Mouse (Mus musculus) stomach, postnatal 0 days (tissue): ENCODE data around the gene Pcnt. TPM values are rescaled to one million over a fixed set of nuclear protein-coding genes. Genes with fewer than 3 reads are reported as not detected.

Experiments used
- ATAC-seq: fragments of 200-750 bp; cut with Nextera tagmentation; 2 replicates; pipeline ENCODE4 v1.8.0; 2017; ENCODE audit not compliant: low FRiP score, low TSS enrichment
- DNase-seq: peaks from one replicate; pipeline ENCODE4 v3.0.0-alpha.2; 2016; ENCODE audit warnings: low spot score
- H3K27ac ChIP-seq: fragments of 300-500 bp; sonication (generic); replicated peaks from 2 replicates; pipeline ENCODE4 v1.5.1; 2014; ENCODE audit warnings: mild to moderate bottlenecking, control low read depth
- H3K27me3 ChIP-seq: fragments of 300-500 bp; sonication (generic); 2 replicates; pipeline ENCODE4 v1.6.1; 2014; ENCODE audit warnings: low read length; ENCODE audit not compliant: control insufficient read depth, insufficient read depth
- H3K36me3 ChIP-seq: fragments of 300-500 bp; sonication (generic); 2 replicates; pipeline ENCODE4 v1.6.1; 2014; ENCODE audit warnings: low read length, mixed read lengths; ENCODE audit not compliant: control insufficient read depth, insufficient read depth
- H3K4me1 ChIP-seq: fragments of 300-500 bp; sonication (generic); replicated peaks from 2 replicates; pipeline ENCODE4 v1.6.1; 2014; ENCODE audit warnings: antibody characterized with exemption; ENCODE audit not compliant: control insufficient read depth, insufficient read depth
- H3K4me2 ChIP-seq: fragments of 300-500 bp; sonication (generic); replicated peaks from 2 replicates; pipeline ENCODE4 v1.6.1; 2014; ENCODE audit warnings: low read depth, mild to moderate bottlenecking, control low read depth, moderate library complexity
- H3K4me3 ChIP-seq: fragments of 300-500 bp; sonication (generic); 2 replicates; pipeline ENCODE4 v1.5.1; 2014; ENCODE audit warnings: low read depth, low read length, control low read depth
- H3K9ac ChIP-seq: fragments of 300-500 bp; sonication (generic); 2 replicates; pipeline ENCODE4 v1.6.1; 2014; ENCODE audit warnings: mild to moderate bottlenecking, low read length, control low read depth, mixed read lengths
- H3K9me3 ChIP-seq: fragments of 300-500 bp; sonication (generic); 2 replicates; pipeline ENCODE4 v1.6.1; 2016; ENCODE audit warnings: low read length; ENCODE audit not compliant: control insufficient read depth
- CTCF ChIP-seq: IDR thresholded peaks from 2 replicates; pipeline ENCODE4 v1.5.1; 2016; ENCODE audit warnings: antibody characterized with exemption, low read depth, mild to moderate bottlenecking, moderate library complexity
- EP300 ChIP-seq: optimal IDR thresholded peaks from 2 replicates; pipeline ENCODE3; 2016; ENCODE audit warnings: antibody characterized with exemption
- WGBS: fragments of 180-500 bp; shearing (Covaris S2); extraction: QIAGEN DNeasy Blood & Tissue Kit; methylation state at CpG from one replicate; pipeline ENCODE4 v1.1.7; 2014; 5-methylcytosine and 5-hydroxymethylcytosine counted together
- polyA plus RNA-seq: library from polyadenylated mRNA; unstranded; fragments of >200 nt; fragmentation: Nextera tagmentation; extraction: Ambion mirVana; gene quantifications from 2 replicates; pipeline ENCODE4 v1.2.1, GENCODE M21; 2015

Gene Pcnt
- polyA plus RNA-seq, 1 experiment from 2014 or later, result 5.1 TPM

GRCm38 (mm10) chr10:76433925-76434324 lies 8.7 kb downstream of the Pcnt start:
- Histone ChIP-seq H3K36me3 (peaks cover 31% of the 10 kb centered on the region), H3K27ac (no peak overlapping the region), H3K27me3 (no peaks in the 10 kb centered on the region), H3K4me3 (no peak overlapping the region), H3K4me2 (no peak overlapping the region), H3K9me3 (no peaks in the 10 kb centered on the region), H3K9ac (no peak overlapping the region), H3K4me1 (no peaks in the 10 kb centered on the region)
- WGBS, result 92% methylated on average over 11 of the region's 11 CpGs
- DNase-seq (no peak), ATAC-seq (no peak)
- TF ChIP-seq CTCF, result no peak
- TF ChIP-seq EP300, result no peak

GRCm38 (mm10) chr10:76425674-76426073 lies 16.9 kb downstream of the Pcnt start:
- DNase-seq (no peak), ATAC-seq (no peak)
- Histone ChIP-seq H3K4me3 (no peak overlapping the region), H3K36me3 (peaks cover 45% of the 10 kb centered on the region), H3K27me3 (no peaks in the 10 kb centered on the region), H3K9ac (no peak overlapping the region), H3K4me2 (no peak overlapping the region), H3K4me1 (no peaks in the 10 kb centered on the region), H3K9me3 (no peaks in the 10 kb centered on the region), H3K27ac (no peak overlapping the region)
- no peak for TF ChIP-seq CTCF
- no peak for TF ChIP-seq EP300
- WGBS, result 91% methylated on average over 7 of the region's 7 CpGs

DNA sequence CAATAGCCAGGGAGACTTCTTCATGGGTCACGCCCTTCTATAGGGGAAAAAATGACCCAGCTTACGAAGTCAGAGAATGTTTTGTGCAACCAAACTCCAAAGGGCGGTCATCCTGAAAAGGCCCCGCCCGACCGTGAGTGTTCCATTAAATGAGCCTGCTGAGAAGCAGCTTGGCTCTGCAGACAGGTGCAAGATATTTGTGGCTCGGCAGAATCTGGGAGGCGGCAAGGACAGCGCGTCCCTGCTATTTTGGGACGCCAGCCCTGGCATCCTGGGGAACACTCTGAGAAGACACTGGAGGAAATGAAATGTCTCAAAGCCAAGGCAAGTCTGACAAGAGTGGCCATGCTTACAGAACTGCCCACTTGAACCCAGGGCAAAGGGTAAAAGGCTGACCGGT lies 25.8 kb downstream of the Pcnt start:
- no peaks in the 10 kb centered on the region for H3K9me3 ChIP-seq
- H3K27ac ChIP-seq, result no peak overlapping the region
- H3K4me3 ChIP-seq, result no peak overlapping the region
- H3K27me3 ChIP-seq, result no peaks in the 10 kb centered on the region
- peaks cover 28% of the 10 kb centered on the region for H3K36me3 ChIP-seq
- DNase-seq (no peak), ATAC-seq (no peak)
- TF ChIP-seq CTCF (no peak), EP300 (no peak)
- H3K4me1 ChIP-seq, result no peaks in the 10 kb centered on the region
- H3K4me2 ChIP-seq, result no peak overlapping the region
- no peak overlapping the region for H3K9ac ChIP-seq
- 91% methylated on average over 12 of the region's 12 CpGs for WGBS

- WGBS, result 94% methylated on average over 10 of the region's 10 CpGs
- H3K4me2 ChIP-seq, result no peak overlapping the region
- TF ChIP-seq CTCF, result no peak
- no peak for TF ChIP-seq EP300
- peaks cover 43% of the 10 kb centered on the region for H3K36me3 ChIP-seq
- no peaks in the 10 kb centered on the region for H3K9me3 ChIP-seq
- no peaks in the 10 kb centered on the region for H3K27me3 ChIP-seq
- no peak overlapping the region for H3K4me3 ChIP-seq
- ATAC-seq (no peak), DNase-seq (no peak)
- no peak overlapping the region for H3K27ac ChIP-seq
- H3K9ac ChIP-seq, result no peak overlapping the region
- no peaks in the 10 kb centered on the region for H3K4me1 ChIP-seq
These were observed 34.1 kb downstream of the Pcnt start for GRCm38 (mm10) chr10:76408520-76408919.

DNA sequence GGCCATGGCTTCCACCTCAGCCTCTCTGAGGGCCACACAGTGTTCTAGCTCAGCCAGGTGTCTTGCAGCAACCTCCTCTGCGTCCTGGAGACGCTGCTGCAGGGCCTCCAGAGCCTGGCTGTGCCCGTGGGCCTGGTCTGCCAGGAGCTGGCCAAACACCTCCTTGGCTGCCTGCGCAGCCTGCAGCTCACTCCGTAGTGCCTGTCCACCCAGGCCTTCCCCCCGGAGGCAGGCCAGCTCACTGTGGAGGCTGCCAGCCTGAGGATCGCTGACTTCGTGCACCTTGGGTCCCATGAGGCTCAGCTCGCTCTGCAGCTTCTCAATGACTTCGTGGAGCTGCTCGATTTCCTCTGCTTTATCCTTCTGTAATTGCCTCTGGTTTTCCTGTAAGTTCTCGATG lies 50.0 kb downstream of the Pcnt start:
- no peak overlapping the region for H3K27ac ChIP-seq
- no peak overlapping the region for H3K4me3 ChIP-seq
- ATAC-seq (no peak), DNase-seq (no peak)
- H3K27me3 ChIP-seq, result no peaks in the 10 kb centered on the region
- H3K9ac ChIP-seq, result no peak overlapping the region
- H3K36me3 ChIP-seq, result peaks cover 25% of the 10 kb centered on the region
- H3K4me2 ChIP-seq, result no peak overlapping the region
- no peaks in the 10 kb centered on the region for H3K4me1 ChIP-seq
- 93% methylated on average over 12 of the region's 12 CpGs for WGBS
- H3K9me3 ChIP-seq, result no peaks in the 10 kb centered on the region
- TF ChIP-seq EP300 (no peak), CTCF (no peak)

DNA sequence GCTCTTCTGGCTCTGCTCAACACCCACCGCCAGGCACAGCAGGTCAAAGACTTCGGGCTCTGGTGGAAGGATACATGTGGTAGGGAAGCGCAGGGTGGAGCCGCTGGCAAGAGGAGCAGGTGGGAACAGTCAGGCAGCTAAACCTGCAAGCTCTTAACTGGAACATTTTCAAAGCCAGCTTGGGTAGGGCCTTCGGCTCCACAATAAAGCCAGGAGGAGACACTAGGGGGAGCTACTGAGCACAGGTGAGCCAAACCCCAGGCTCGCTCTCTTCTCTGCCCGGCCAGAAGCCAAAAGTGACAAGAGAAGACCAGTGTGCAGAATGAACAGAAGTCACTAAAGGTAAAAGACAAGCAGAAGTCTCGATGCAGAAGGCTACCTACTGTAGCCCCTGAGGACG lies 50.8 kb downstream of the Pcnt start:
- DNase-seq (peak; percentile 21), ATAC-seq (no peak)
- no peaks in the 10 kb centered on the region for H3K4me1 ChIP-seq
- no peaks in the 10 kb centered on the region for H3K9me3 ChIP-seq
- no peak overlapping the region for H3K4me2 ChIP-seq
- H3K4me3 ChIP-seq, result no peak overlapping the region
- H3K27me3 ChIP-seq, result no peaks in the 10 kb centered on the region
- H3K9ac ChIP-seq, result no peak overlapping the region
- no peak overlapping the region for H3K27ac ChIP-seq
- H3K36me3 ChIP-seq, result peaks cover 29% of the 10 kb centered on the region
- TF ChIP-seq CTCF (peak; percentile 59), EP300 (no peak)
- 82% methylated on average over 9 of the region's 9 CpGs for WGBS
